Mouse (Mus musculus) heart, embryonic 12.5 days (tissue): ENCODE results near the gene Nexn. TPM values are rescaled to one million over a fixed set of nuclear protein-coding genes. Genes with fewer than 3 reads are reported as not detected.

Experiments
- ATAC-seq: fragments of 200-750 bp; cut with Nextera tagmentation; 2 replicates; pipeline ENCODE4 v1.8.0; 2017; ENCODE audit warnings: moderate TSS enrichment, moderate library complexity; ENCODE audit not compliant: insufficient number of reproducible peaks, low FRiP score
- H3K27ac ChIP-seq: fragments of 300-500 bp; sonication (generic); 2 replicates; pipeline ENCODE4 v1.5.1; 2016; ENCODE audit warnings: mild to moderate bottlenecking, moderate library complexity; ENCODE audit not compliant: poor library complexity, severe bottlenecking
- H3K27me3 ChIP-seq: fragments of 300-500 bp; sonication (generic); replicated peaks from 2 replicates; pipeline ENCODE4 v1.6.1; 2016; ENCODE audit warnings: mild to moderate bottlenecking, moderate library complexity
- H3K36me3 ChIP-seq: fragments of 300-500 bp; sonication (generic); 2 replicates; pipeline ENCODE4 v1.6.1; 2016; ENCODE audit warnings: mild to moderate bottlenecking, moderate library complexity
- H3K4me1 ChIP-seq: fragments of 300-500 bp; sonication (generic); replicated peaks from 2 replicates; pipeline ENCODE4 v1.6.1; 2016; ENCODE audit warnings: mild to moderate bottlenecking
- H3K4me2 ChIP-seq: fragments of 300-500 bp; sonication (generic); 2 replicates; pipeline ENCODE4 v1.6.1; 2016; ENCODE audit warnings: mild to moderate bottlenecking, moderate library complexity
- H3K4me3 ChIP-seq: fragments of 300-500 bp; sonication (generic); 2 replicates; pipeline ENCODE4 v1.5.1; 2016; ENCODE audit warnings: mild to moderate bottlenecking
- H3K9ac ChIP-seq: fragments of 300-500 bp; sonication (generic); 2 replicates; pipeline ENCODE4 v1.6.1; 2016; ENCODE audit warnings: mild to moderate bottlenecking, moderate library complexity
- H3K9me3 ChIP-seq: fragments of 300-500 bp; sonication (generic); replicated peaks from 2 replicates; pipeline ENCODE4 v1.6.1; 2016; ENCODE audit warnings: mild to moderate bottlenecking, moderate library complexity
- WGBS: fragments of 180-500 bp; shearing (Covaris S2); methylation state at CpG from one replicate; pipeline ENCODE4 v1.1.7; 2016; 5-methylcytosine and 5-hydroxymethylcytosine counted together
- polyA plus RNA-seq: library from polyadenylated mRNA; unstranded; fragments of >200 nt; fragmentation: Nextera tagmentation; extraction: Ambion mirVana; gene quantifications from 2 replicates; pipeline ENCODE4 v1.2.1, GENCODE M21; 2016

The Nexn gene
- polyA plus RNA-seq, 1 experiment from 2014 or later = 226 TPM

- ATAC-seq = peak; percentile 96
- peaks cover 3% of the 10 kb centered on the region; the same call in 1 of the 2 replicates for H3K36me3 ChIP-seq
- peak within 1 kb of the TSS; percentile 83 for H3K4me2 ChIP-seq
- H3K4me1 ChIP-seq = peaks cover 20% of the 10 kb centered on the region
- whole genome bisulfite sequencing = under 1% methylated on average over 85 of the region's 85 CpGs
- peak within 1 kb of the TSS; percentile 97 for H3K4me3 ChIP-seq
- H3K27ac ChIP-seq = peak within 1 kb of the TSS; percentile 100
- no peaks in the 10 kb centered on the region for H3K9me3 ChIP-seq
- H3K27me3 ChIP-seq = no peaks in the 10 kb centered on the region
- H3K9ac ChIP-seq = peak within 1 kb of the TSS; percentile 100
Observed at GRCm38 (mm10) chr3:152209967-152210634, 56.0 kb downstream of the Nexn start, which contains the start of the genes Dnajb4 and Fubp1. Dnajb4 (minus strand) TSS chr3:152210302. Fubp1 (plus strand) TSS chr3:152210422.

GRCm38 (mm10) chr3:152209177-152209966 lies 56.8 kb downstream of the Nexn start:
- H3K4me1 ChIP-seq = peaks cover 20% of the 10 kb centered on the region
- WGBS = 4% methylated on average over 25 of the region's 25 CpGs
- H3K4me2 ChIP-seq = peak overlapping the region; percentile 76

GRCm38 (mm10) chr3:152208096-152208885 lies 57.9 kb downstream of the Nexn start:
- 88% methylated on average over 7 of the region's 7 CpGs for WGBS
- H3K36me3 ChIP-seq = peaks cover 3% of the 10 kb centered on the region; the same call in 1 of the 2 replicates
- no peak for ATAC-seq
- 0 out of 2 replicates have a peak overlapping the region, but pooled peaks have one; percentile 45 for H3K9ac ChIP-seq
- peaks cover 22% of the 10 kb centered on the region for H3K4me1 ChIP-seq
- no peaks in the 10 kb centered on the region for H3K9me3 ChIP-seq
- 0 out of 2 replicates have a peak overlapping the region, but pooled peaks have one; percentile 9 for H3K4me3 ChIP-seq
- no peaks in the 10 kb centered on the region for H3K27me3 ChIP-seq
- H3K27ac ChIP-seq = no peak overlapping the region
- H3K4me2 ChIP-seq = peak overlapping the region; percentile 48

More at GRCm38 (mm10) chr3:152209177-152209966, 56.8 kb downstream of the Nexn start:
- peak; percentile 22; the same call in 1 of the 2 replicates for ATAC-seq
- H3K4me3 ChIP-seq = peak overlapping the region; percentile 97
- no peaks in the 10 kb centered on the region for H3K27me3 ChIP-seq
- peaks cover 3% of the 10 kb centered on the region; the same call in 1 of the 2 replicates for H3K36me3 ChIP-seq
- H3K9ac ChIP-seq = peak overlapping the region; percentile 100
- peak overlapping the region; percentile 100 for H3K27ac ChIP-seq
- H3K9me3 ChIP-seq = no peaks in the 10 kb centered on the region

GRCm38 (mm10) chr3:152207156-152207555 lies 59.0 kb downstream of the Nexn start:
- no peak overlapping the region for H3K4me2 ChIP-seq
- H3K9ac ChIP-seq = no peak overlapping the region
- no peak overlapping the region for H3K27ac ChIP-seq
- no peaks in the 10 kb centered on the region for H3K27me3 ChIP-seq
- WGBS = 91% methylated on average over 4 of the region's 4 CpGs
- H3K9me3 ChIP-seq = no peaks in the 10 kb centered on the region
- ATAC-seq = no peak
- H3K36me3 ChIP-seq = no peaks in the 10 kb centered on the region
- H3K4me1 ChIP-seq = peaks cover 12% of the 10 kb centered on the region
- H3K4me3 ChIP-seq = no peak overlapping the region

- ATAC-seq = no peak
- no peak overlapping the region for H3K4me2 ChIP-seq
- H3K27ac ChIP-seq = no peak overlapping the region
- H3K27me3 ChIP-seq = no peaks in the 10 kb centered on the region
- peaks cover 7% of the 10 kb centered on the region for H3K4me1 ChIP-seq
- no peaks in the 10 kb centered on the region for H3K36me3 ChIP-seq
- 67% methylated on average over 3 of the region's 3 CpGs for WGBS
- H3K4me3 ChIP-seq = no peak overlapping the region
- H3K9ac ChIP-seq = no peak overlapping the region
- no peaks in the 10 kb centered on the region for H3K9me3 ChIP-seq
Observed at GRCm38 (mm10) chr3:152204577-152204976, 61.6 kb downstream of the Nexn start.

GRCm38 (mm10) chr3:152203996-152204395 lies 62.2 kb downstream of the Nexn start:
- no peak overlapping the region for H3K9ac ChIP-seq
- H3K27ac ChIP-seq = no peak overlapping the region
- ATAC-seq = no peak
- H3K4me3 ChIP-seq = no peak overlapping the region
- no peak overlapping the region for H3K4me2 ChIP-seq
- peaks cover 7% of the 10 kb centered on the region for H3K4me1 ChIP-seq
- no peaks in the 10 kb centered on the region for H3K9me3 ChIP-seq
- no peaks in the 10 kb centered on the region for H3K36me3 ChIP-seq
- WGBS = 53% methylated on average over 3 of the region's 3 CpGs
- no peaks in the 10 kb centered on the region for H3K27me3 ChIP-seq

- H3K9me3 ChIP-seq = no peaks in the 10 kb centered on the region
- 69% methylated on average over 6 of the region's 6 CpGs for WGBS
- no peaks in the 10 kb centered on the region for H3K27me3 ChIP-seq
- no peak for ATAC-seq
- no peaks in the 10 kb centered on the region for H3K36me3 ChIP-seq
- H3K4me2 ChIP-seq = no peak overlapping the region
- H3K27ac ChIP-seq = no peak overlapping the region
- H3K4me1 ChIP-seq = peaks cover 4% of the 10 kb centered on the region
- H3K9ac ChIP-seq = no peak overlapping the region
- H3K4me3 ChIP-seq = no peak overlapping the region
Observed at GRCm38 (mm10) chr3:152203411-152203810, 62.7 kb downstream of the Nexn start.

- H3K9ac ChIP-seq = no peak overlapping the region
- peaks cover 3% of the 10 kb centered on the region; the same call in 1 of the 2 replicates for H3K4me1 ChIP-seq
- no peak for ATAC-seq
- no peaks in the 10 kb centered on the region for H3K27me3 ChIP-seq
- H3K9me3 ChIP-seq = no peaks in the 10 kb centered on the region
- H3K4me2 ChIP-seq = no peak overlapping the region
- no peaks in the 10 kb centered on the region for H3K36me3 ChIP-seq
- no peak overlapping the region for H3K4me3 ChIP-seq
- no peak overlapping the region for H3K27ac ChIP-seq
Observed at GRCm38 (mm10) chr3:152202942-152203341, 63.2 kb downstream of the Nexn start.

GRCm38 (mm10) chr3:152201651-152202050 lies 64.5 kb downstream of the Nexn start:
- no peak overlapping the region for H3K27ac ChIP-seq
- no peaks in the 10 kb centered on the region for H3K36me3 ChIP-seq
- H3K4me1 ChIP-seq = peaks cover 3% of the 10 kb centered on the region; the same call in 1 of the 2 replicates
- H3K9me3 ChIP-seq = no peaks in the 10 kb centered on the region
- no peak overlapping the region for H3K9ac ChIP-seq
- ATAC-seq = no peak
- WGBS = 68% methylated on average over 2 of the region's 2 CpGs
- H3K4me2 ChIP-seq = no peak overlapping the region
- H3K4me3 ChIP-seq = no peak overlapping the region
- H3K27me3 ChIP-seq = no peaks in the 10 kb centered on the region

- Histone ChIP-seq H3K4me2 (no peak overlapping the region), H3K9me3 (no peaks in the 10 kb centered on the region), H3K4me3 (no peak overlapping the region), H3K4me1 (peaks cover 3% of the 10 kb centered on the region; the same call in 1 of the 2 replicates), H3K9ac (no peak overlapping the region), H3K27ac (no peak overlapping the region), H3K36me3 (no peaks in the 10 kb centered on the region), H3K27me3 (no peaks in the 10 kb centered on the region)
- no peak for ATAC-seq
- WGBS = 87% methylated on average over 3 of the region's 3 CpGs
Observed at GRCm38 (mm10) chr3:152201181-152201580, 65.0 kb downstream of the Nexn start.
